Mouse (Mus musculus) testis, adult 2 months (tissue): ENCODE measurements around the gene Rtp3.

Source experiments
- CTCF ChIP-seq: fragments of 200-500 bp; IDR thresholded peaks from 2 replicates; pipeline ENCODE4 v1.5.1; 2012; ENCODE audit warnings: low read depth, mild to moderate bottlenecking, inconsistent platforms, low read length, moderate library complexity; ENCODE audit not compliant: control insufficient read depth, insufficient read depth, insufficient replicate concordance
- POLR2A ChIP-seq: fragments of 200-500 bp; IDR thresholded peaks from 2 replicates; pipeline ENCODE4 v1.6.1; 2012; ENCODE audit warnings: low read depth, mild to moderate bottlenecking, inconsistent platforms, low read length, moderate library complexity; ENCODE audit not compliant: control insufficient read depth

GRCm38 (mm10) chr9:110965910-110966231 is 24.5 kb downstream of the Rtp3 start:
- TF ChIP-seq CTCF, result no peak
- no peak for TF ChIP-seq POLR2A
